ENCODE assay signal across 17 mouse cellular contexts in genomic region chr5:71058047-71058446, GRCm38 (mm10). TPM values are rescaled to one million over a fixed set of nuclear protein-coding genes. Genes with fewer than 3 reads are reported as not detected.
A peak's percentile ranks its signal among the peaks of the same experiment; 100 is the strongest.
DNase-seq lines count a peak whose midpoint lies in the region; ATAC-seq and TF ChIP-seq lines count a peak whose summit lies in the region.
"Had no signal": no experiment of that assay in that cellular context is flagged by ENCODE, and none has a peak within 500 bp of the region (broad histone marks: within the 10 kb centered on the region; RNA-seq: fewer than 3 reads in every experiment).

No protein-coding gene starts in this region.

- H3K36me3 ChIP-seq in kidney, embryonic 16.5 days (ENCODE audit: insufficient read depth, low read length): no peaks in the 10 kb centered on the region
- H3K36me3 ChIP-seq: intestine, embryonic 15.5 days had no signal

- no peak overlapping the region for H3K4me2 ChIP-seq in kidney, embryonic 16.5 days (replicated peaks; ENCODE audit: low read depth, low read length)
- H3K4me2 ChIP-seq: intestine, embryonic 15.5 days; liver, embryonic 11.5 days had no signal

- no peaks in the 10 kb centered on the region for H3K9me3 ChIP-seq in kidney, embryonic 16.5 days (ENCODE audit: low read length)
- H3K9me3 ChIP-seq: intestine, embryonic 15.5 days had no signal

- H3K27ac ChIP-seq in kidney, embryonic 16.5 days (ENCODE audit: low read length): no peak overlapping the region
- peak overlapping the region; percentile 85 for H3K27ac ChIP-seq in olfactory bulb, adult 2 months (ENCODE audit: insufficient read depth, low read depth, low read length)
- H3K27ac ChIP-seq: intestine, embryonic 15.5 days; left cerebral cortex, adult 2 months had no signal

- no peak for TF ChIP-seq CTCF in olfactory bulb, adult 2 months (IDR thresholded peaks at IDR 0.05; ENCODE audit: insufficient read depth, low read depth, low read length)

- no peak for TF ChIP-seq POLR2A in olfactory bulb, adult 2 months (IDR thresholded peaks at IDR 0.05; ENCODE audit: insufficient read depth, low read depth, low read length)

- H3K4me1 ChIP-seq in kidney, embryonic 16.5 days (ENCODE audit: insufficient read depth, low read length): 0 out of 2 replicates have a peak, but pooled peaks cover 5% of the 10 kb centered on the region
- H3K4me1 ChIP-seq in olfactory bulb, adult 2 months (ENCODE audit: control insufficient read depth, insufficient read depth, low read length): peaks cover 4% of the 10 kb centered on the region
- H3K4me1 ChIP-seq: intestine, embryonic 15.5 days had no signal

- 19% methylated on average over 7 of the region's 7 CpGs for WGBS in kidney, embryonic 16.5 days
- 29% methylated on average over 7 of the region's 7 CpGs for WGBS in olfactory bulb, adult 2 months

- H3K27me3 ChIP-seq in kidney, embryonic 16.5 days (ENCODE audit: insufficient read depth, low read length): no peaks in the 10 kb centered on the region
- H3K27me3 ChIP-seq: CH12.LX; intestine, embryonic 15.5 days had no signal

- peak; percentile 89 for ATAC-seq in kidney, embryonic 16.5 days (ENCODE audit: low FRiP score, low TSS enrichment)
- ATAC-seq: intestine, embryonic 15.5 days; lung, postnatal 0 days had no signal

- no peak overlapping the region for H3K4me3 ChIP-seq in kidney, embryonic 16.5 days (ENCODE audit: low read length)
- no peak overlapping the region for H3K4me3 ChIP-seq in olfactory bulb, adult 2 months (ENCODE audit: insufficient read depth, low read depth, low read length)
- H3K4me3 ChIP-seq: intestine, embryonic 15.5 days; left cerebral cortex, adult 2 months had no signal

- no peak for DNase-seq in kidney, adult 18-20 months
- peak; percentile 4 for DNase-seq in testis, postnatal 14 days (ENCODE audit: low spot score)
- no peak for DNase-seq in testis, postnatal 10 days (ENCODE audit: low spot score)
- DNase-seq in forelimb bud, embryonic 11.5 days (ENCODE audit: low read depth, low spot score): peak; percentile 24
- DNase-seq in layer of hippocampus, adult 9-11 months: no peak
- no peak for DNase-seq in ovary, adult 18-20 months (ENCODE audit: low spot score)
- DNase-seq: adrenal gland, adult 2 months; heart, postnatal 36 days had no signal

- H3K9ac ChIP-seq in kidney, embryonic 16.5 days (replicated peaks; ENCODE audit: low read length): no peak overlapping the region
- H3K9ac ChIP-seq: intestine, embryonic 15.5 days had no signal

RNA-seq across cellular contexts. Expression of gene Gabra2, which starts 37.6 kb away (rescaled TPM):
- polyA plus RNA-seq in kidney, embryonic 16.5 days (2015; fragmentation: Nextera tagmentation; extraction: Ambion mirVana): 1.6 and 1.7 TPM in 2 replicates
- not detected in 2 replicates for polyA plus RNA-seq in olfactory bulb, adult 2 months (2012; ENCODE audit: insufficient read depth, insufficient read length, low replicate concordance, missing spikeins)
- polyA plus RNA-seq: adrenal gland, adult 2 months; lung, postnatal 0 days; spleen, adult 2 months; testis, adult 2 months had no signal

Comparison
In these comparisons a context has a peak if more than half of its experiments do, and no peak if none do; other contexts are left out.
1. DNase-seq: peak in testis, postnatal 14 days (single experiment) and forelimb bud, embryonic 11.5 days (single experiment); none in kidney, adult 18-20 months (single experiment), testis, postnatal 10 days (single experiment), layer of hippocampus, adult 9-11 months (single experiment) and ovary, adult 18-20 months (single experiment).